Mouse (Mus musculus): Measurements from ENCODE around the gene Elmo1. TPM values are rescaled to one million over a fixed set of nuclear protein-coding genes. Genes with fewer than 3 reads are reported as not detected.

Elmo1 gene
- total and polyA plus RNA-seq, 3 experiments: 23.1 to 50.2 (median 32.2) TPM

- Histone ChIP-seq H3K4me2 (ENCODE audit: insufficient read depth, low read depth, poor library complexity, severe bottlenecking) (no peak overlapping the region), H3K4me1 (ENCODE audit: control insufficient read depth in 1 of 2, insufficient read depth in 2 of 2) (peaks cover 2 to 42% of the 10 kb centered on the region in 2 experiments; a peak in 3 of 4 replicates), H3K36me3 (replicated peaks in 1 of 2; ENCODE audit: control insufficient read depth in 1 of 2, insufficient read depth in 1 of 2, low read length in 1 of 2) (peaks cover 5 to 64% of the 10 kb centered on the region in 2 experiments), H3K79me2 (replicated peaks; ENCODE audit: control insufficient read depth, extremely low read depth, insufficient read depth, poor library complexity, severe bottlenecking) (no peaks in the 10 kb centered on the region), H3K4me3 (replicated peaks in 1 of 3; ENCODE audit: low read depth in 2 of 3, low read length in 2 of 3, poor library complexity in 1 of 3) (no peak overlapping the region), H3K9ac (ENCODE audit: insufficient read depth, low read depth) (no peak overlapping the region), H3K27ac (ENCODE audit: insufficient read depth, low read depth) (no peak overlapping the region), H3K27me3 (replicated peaks) (no peaks in the 10 kb centered on the region), H3K9me3 (replicated peaks; ENCODE audit: low read length) (no peaks in the 10 kb centered on the region)
- dilution Hi-C loops (cut with MboI; ENCODE audit: extremely low pct_ligation_motif_present, extremely low pct_unique_long_range_greater_than_20kb, low sequenced_read_pairs): no loop called here
- TF ChIP-seq ZKSCAN1 (IDR thresholded peaks at IDR 0.05; ENCODE audit: borderline replicate concordance, low read depth, low read length): no peak
- TF ChIP-seq NRF1 (IDR thresholded peaks at IDR 0.05; ENCODE audit: low read depth, low read length): no peak
- no peak for TF ChIP-seq IRF4 (IDR thresholded peaks at IDR 0.05; ENCODE audit: low read depth, low read length)
- in situ Hi-C loops (cut with MboI; ENCODE audit: low pct_ligation_motif_present, low pct_unique_long_range_greater_than_20kb, low sequenced_read_pairs): loop anchor here (5.0 kb wide), 1 partner anchor 161 kb away; no protein-coding TSS in a partner anchor
- no peak for DNase-seq (ENCODE audit: extremely low read depth)
These were observed 382.6 kb downstream of the Elmo1 start for GRCm38 (mm10) chr13:20472891-20473539.

GRCm38 (mm10) chr13:20473641-20474078 lies 383.3 kb downstream of the Elmo1 start:
- no peak overlapping the region for H3K4me2 ChIP-seq (ENCODE audit: insufficient read depth, low read depth, poor library complexity, severe bottlenecking)
- dilution Hi-C loops (cut with MboI; ENCODE audit: extremely low pct_ligation_motif_present, extremely low pct_unique_long_range_greater_than_20kb, low sequenced_read_pairs) (no loop called here), in situ Hi-C loops (cut with MboI; ENCODE audit: low pct_ligation_motif_present, low pct_unique_long_range_greater_than_20kb, low sequenced_read_pairs) (loop anchor here (5.0 kb wide), 1 partner anchor 161 kb away; no protein-coding TSS in a partner anchor)
- peaks cover 5 to 64% of the 10 kb centered on the region in 2 experiments for H3K36me3 ChIP-seq (replicated peaks in 1 of 2; ENCODE audit: control insufficient read depth in 1 of 2, insufficient read depth in 1 of 2, low read length in 1 of 2)
- no peaks in the 10 kb centered on the region for H3K9me3 ChIP-seq (replicated peaks; ENCODE audit: low read length)
- no peak for TF ChIP-seq SIN3A (IDR thresholded peaks at IDR 0.05; ENCODE audit: low read length)
- no peaks in the 10 kb centered on the region for H3K27me3 ChIP-seq (replicated peaks)
- no peaks in the 10 kb centered on the region for H3K79me2 ChIP-seq (replicated peaks; ENCODE audit: control insufficient read depth, extremely low read depth, insufficient read depth, poor library complexity, severe bottlenecking)
- DNase-seq (ENCODE audit: extremely low read depth): peak; percentile 51
- H3K4me1 ChIP-seq (ENCODE audit: control insufficient read depth in 1 of 2, insufficient read depth in 2 of 2): peaks cover 2 to 36% of the 10 kb centered on the region in 2 experiments; a peak in 3 of 4 replicates
- no peak overlapping the region for H3K9ac ChIP-seq (ENCODE audit: insufficient read depth, low read depth)
- H3K27ac ChIP-seq (ENCODE audit: insufficient read depth, low read depth): no peak overlapping the region
- no peak overlapping the region for H3K4me3 ChIP-seq (replicated peaks in 1 of 3; ENCODE audit: low read depth in 2 of 3, low read length in 2 of 3, poor library complexity in 1 of 3)

- Histone ChIP-seq H3K4me2 (ENCODE audit: insufficient read depth, low read depth, poor library complexity, severe bottlenecking) (no peak overlapping the region), H3K4me1 (ENCODE audit: control insufficient read depth in 1 of 2, insufficient read depth in 2 of 2) (peaks cover 2 to 33% of the 10 kb centered on the region in 2 experiments; a peak in 3 of 4 replicates), H3K27me3 (replicated peaks) (no peaks in the 10 kb centered on the region), H3K4me3 (replicated peaks in 1 of 3; ENCODE audit: low read depth in 2 of 3, low read length in 2 of 3, poor library complexity in 1 of 3) (no peak overlapping the region), H3K79me2 (replicated peaks; ENCODE audit: control insufficient read depth, extremely low read depth, insufficient read depth, poor library complexity, severe bottlenecking) (no peaks in the 10 kb centered on the region), H3K9me3 (replicated peaks; ENCODE audit: low read length) (no peaks in the 10 kb centered on the region), H3K36me3 (replicated peaks in 1 of 2; ENCODE audit: control insufficient read depth in 1 of 2, insufficient read depth in 1 of 2, low read length in 1 of 2) (peaks cover 7 to 67% of the 10 kb centered on the region in 2 experiments), H3K9ac (ENCODE audit: insufficient read depth, low read depth) (no peak overlapping the region), H3K27ac (ENCODE audit: insufficient read depth, low read depth) (no peak overlapping the region)
- dilution Hi-C loops (cut with MboI; ENCODE audit: extremely low pct_ligation_motif_present, extremely low pct_unique_long_range_greater_than_20kb, low sequenced_read_pairs) (no loop called here), in situ Hi-C loops (cut with MboI; ENCODE audit: low pct_ligation_motif_present, low pct_unique_long_range_greater_than_20kb, low sequenced_read_pairs) (loop anchor here (5.0 kb wide), 1 partner anchor 162 kb away; no protein-coding TSS in a partner anchor)
- DNase-seq (ENCODE audit: extremely low read depth): no peak
- TF ChIP-seq ZNF384 (IDR thresholded peaks at IDR 0.05; ENCODE audit: low read depth, low read length) (no peak), ELF1 (IDR thresholded peaks at IDR 0.05; ENCODE audit: low read depth, low read length) (no peak), CHD2 (IDR thresholded peaks at IDR 0.05; ENCODE audit: low read length) (no peak), CTCF (conservative IDR thresholded peaks at IDR 0.05 in 1 of 2, IDR thresholded peaks at IDR 0.05 in 1 of 2; ENCODE audit: low read depth in 2 of 2, low read length in 2 of 2) (no peak), UBTF (IDR thresholded peaks at IDR 0.05; ENCODE audit: low read depth, low read length) (no peak), USF2 (conservative IDR thresholded peaks at IDR 0.05; ENCODE audit: low read depth, low read length) (no peak), RCOR1 (conservative IDR thresholded peaks at IDR 0.05; ENCODE audit: low read depth, low read length) (no peak), JUN (IDR thresholded peaks at IDR 0.05; ENCODE audit: insufficient read depth, low read depth, low read length) (no peak), GABPA (IDR thresholded peaks at IDR 0.05; ENCODE audit: insufficient replicate concordance, low read depth, low read length) (no peak), SIN3A (IDR thresholded peaks at IDR 0.05; ENCODE audit: low read length) (no peak), NRF1 (IDR thresholded peaks at IDR 0.05; ENCODE audit: low read depth, low read length) (no peak), MAX (IDR thresholded peaks at IDR 0.05; ENCODE audit: low read length) (no peak), POLR2A (IDR thresholded peaks at IDR 0.05; ENCODE audit: low read depth, low read length) (no peak), MAZ (IDR thresholded peaks at IDR 0.05; ENCODE audit: low read depth, low read length) (no peak), SMC3 (IDR thresholded peaks at IDR 0.05; ENCODE audit: low read depth, low read length) (no peak), KAT2A (IDR thresholded peaks at IDR 0.05; ENCODE audit: insufficient replicate concordance, low read length) (no peak), ZKSCAN1 (IDR thresholded peaks at IDR 0.05; ENCODE audit: borderline replicate concordance, low read depth, low read length) (no peak), JUND (conservative IDR thresholded peaks at IDR 0.05; ENCODE audit: low read depth, low read length) (no peak), MYC (IDR thresholded peaks at IDR 0.05; ENCODE audit: low read depth, low read length) (no peak)
These were observed 384.2 kb downstream of the Elmo1 start for GRCm38 (mm10) chr13:20474600-20474999.
